Comparison of ENCODE assay signal across 8 mouse cellular contexts in the genomic region with DNA sequence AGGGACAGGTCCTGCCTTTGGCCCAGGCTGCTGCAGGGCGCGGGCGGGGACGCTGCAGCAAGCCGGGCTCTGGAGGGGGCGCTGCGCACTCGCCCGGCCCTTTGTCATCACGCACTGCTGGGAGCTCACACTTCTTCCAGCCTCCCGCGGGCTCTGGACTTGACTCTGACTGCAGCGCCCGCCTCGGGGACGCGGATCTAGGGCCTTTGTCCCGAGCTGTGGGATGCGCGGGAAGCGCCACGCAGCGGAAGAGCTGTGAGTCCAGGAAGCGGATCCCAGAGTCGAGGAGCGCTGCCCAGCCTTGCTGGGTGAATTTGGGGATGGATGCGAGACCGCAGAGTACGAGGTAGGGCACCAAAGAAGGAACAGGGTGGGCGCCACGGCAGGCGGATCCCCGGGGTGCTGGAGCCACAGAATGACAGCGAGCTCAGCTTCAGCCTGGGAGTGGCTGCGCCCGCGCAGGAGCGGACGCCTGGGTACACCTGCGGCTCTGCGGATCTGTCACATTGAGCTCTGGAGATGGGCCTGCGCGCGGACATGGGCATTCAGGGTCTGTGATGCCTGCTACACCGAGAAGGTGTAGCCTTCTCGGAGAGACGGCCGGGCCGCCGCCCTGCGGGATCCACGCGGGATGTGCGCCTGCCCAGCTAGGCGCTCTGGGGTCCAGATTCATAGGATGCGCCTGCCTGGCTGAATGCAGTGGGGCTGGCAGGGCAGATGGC. TPM values are rescaled to one million over a fixed set of nuclear protein-coding genes. Genes with fewer than 3 reads are reported as not detected.
DNase-seq lines count a peak whose midpoint lies in the region; ATAC-seq and TF ChIP-seq lines count a peak whose summit lies in the region.

TSS of gene Add2 (plus strand) at position 81 of the 722 bp plus-strand sequence.

- H3K4me1 ChIP-seq in stomach, embryonic 16.5 days (ENCODE audit: control insufficient read depth, insufficient read depth, low read length): no peaks in the 10 kb centered on the region

- H3K9me3 ChIP-seq in stomach, embryonic 16.5 days (replicated peaks; ENCODE audit: control insufficient read depth, low read length): no peaks in the 10 kb centered on the region

- peaks cover 23% of the 10 kb centered on the region for H3K27me3 ChIP-seq in stomach, embryonic 16.5 days (ENCODE audit: control insufficient read depth, insufficient read depth, low read length)

- peak; percentile 67 to 77 for DNase-seq in left cerebral cortex, adult 18-20 months (ENCODE audit: low spot score in 2 of 2)
- no peak for DNase-seq in left cerebral cortex, adult 11 months (ENCODE audit: low spot score)
- DNase-seq in cerebellum, postnatal 10 days: peak; percentile 81 to 83
- peak; percentile 54 for DNase-seq in forelimb bud, embryonic 11.5 days (ENCODE audit: low read depth, low spot score)
- peak; percentile 54 to 70 for DNase-seq in layer of hippocampus, adult 2 months (ENCODE audit: low spot score in 2 of 2)
- no peak for DNase-seq in spleen, postnatal 10 days (ENCODE audit: low spot score in 2 of 2)

- H3K27ac ChIP-seq in layer of hippocampus, adult 2 months: peak within 1 kb of the TSS; percentile 97
- no peak within 1 kb of the TSS for H3K27ac ChIP-seq in stomach, embryonic 16.5 days (ENCODE audit: low read length)

- peak; percentile 66 for ATAC-seq in megakaryocyte-erythroid progenitor cell, adult 5-6 weeks (replicated peaks; ENCODE audit: low FRiP score, low TSS enrichment, poor library complexity, severe bottlenecking)
- peak; percentile 40; the same call in 1 of the 2 replicates for ATAC-seq in stomach, embryonic 16.5 days (ENCODE audit: insufficient read depth, low FRiP score)

- H3K36me3 ChIP-seq in stomach, embryonic 16.5 days (ENCODE audit: control insufficient read depth, insufficient read depth, low read length): no peaks in the 10 kb centered on the region

- H3K9ac ChIP-seq in stomach, embryonic 16.5 days (ENCODE audit: low read length): peak within 1 kb of the TSS; percentile 69

- peak; percentile 72 for TF ChIP-seq CTCF in layer of hippocampus, adult 2 months (conservative IDR thresholded peaks at IDR 0.05)

- peak within 1 kb of the TSS; percentile 82 for H3K4me3 ChIP-seq in layer of hippocampus, adult 2 months
- H3K4me3 ChIP-seq in stomach, embryonic 16.5 days (replicated peaks; ENCODE audit: low read length): peak within 1 kb of the TSS; percentile 51

- peak within 1 kb of the TSS; percentile 89 for H3K4me2 ChIP-seq in stomach, embryonic 16.5 days (ENCODE audit: low read depth, low read length)

- WGBS in stomach, embryonic 16.5 days: 1% methylated on average over 56 of the region's 56 CpGs

RNA-seq across cellular contexts. Expression of gene Add2, which starts in this region (rescaled TPM):
- total RNA-seq in left cerebral cortex, adult 18-20 months (2021): 100 to 1,000 TPM; 199 to 218 TPM
- total RNA-seq in layer of hippocampus, adult 2 months (2021): 100 to 1,000 TPM; 277 to 286 TPM
- 109 and 115 TPM in 2 replicates for total RNA-seq in megakaryocyte-erythroid progenitor cell, adult 5-6 weeks (2014; fragmentation: Nextera tagmentation)
- 66.5 and 114 TPM in 2 replicates for total RNA-seq in megakaryocyte-erythroid progenitor cell, adult 5-6 weeks (2017)
- 7.5 and 8.6 TPM in 2 replicates for polyA plus RNA-seq in stomach, embryonic 16.5 days (2015; fragmentation: Nextera tagmentation; extraction: Ambion mirVana)

Comparison
In these comparisons a context has a peak if more than half of its experiments do, and no peak if none do; other contexts are left out.
1. DNase-seq: peak in left cerebral cortex, adult 18-20 months (2 of 2), cerebellum, postnatal 10 days (2 of 2), forelimb bud, embryonic 11.5 days (single experiment) and layer of hippocampus, adult 2 months (2 of 2); none in left cerebral cortex, adult 11 months (single experiment) and spleen, postnatal 10 days (0 of 2).